Mouse (Mus musculus) limb, embryonic 14.5 days (tissue): ENCODE data around the gene Abcg1. TPM values are rescaled to one million over a fixed set of nuclear protein-coding genes. Genes with fewer than 3 reads are reported as not detected.

Experiments
- ATAC-seq: fragments of 200-750 bp; cut with Nextera tagmentation; 2 replicates; pipeline ENCODE4 v1.8.0; 2017; ENCODE audit warnings: low read depth, moderate number of reproducible peaks, moderate TSS enrichment; ENCODE audit not compliant: low FRiP score
- DNase-seq: peaks from one replicate; pipeline ENCODE4 v3.0.0-alpha.2; 2015; ENCODE audit warnings: low spot score
- H3K27ac ChIP-seq: fragments of 300-500 bp; sonication (generic); replicated peaks from 2 replicates; pipeline ENCODE4 v1.5.1; 2014; ENCODE audit warnings: low read depth, mild to moderate bottlenecking, low read length, moderate library complexity, mixed read lengths
- H3K27me3 ChIP-seq: fragments of 300-500 bp; sonication (generic); 2 replicates; pipeline ENCODE4 v1.6.1; 2014; ENCODE audit warnings: low read length, mixed read lengths; ENCODE audit not compliant: control insufficient read depth, insufficient read depth
- H3K36me3 ChIP-seq: fragments of 300-500 bp; sonication (generic); 2 replicates; pipeline ENCODE4 v1.6.1; 2014; ENCODE audit warnings: mild to moderate bottlenecking, low read length, moderate library complexity, mixed read lengths; ENCODE audit not compliant: control insufficient read depth, insufficient read depth
- H3K4me1 ChIP-seq: fragments of 300-500 bp; sonication (generic); 2 replicates; pipeline ENCODE4 v1.6.1; 2014; ENCODE audit warnings: antibody characterized with exemption, low read length, mixed read lengths; ENCODE audit not compliant: control insufficient read depth, insufficient read depth
- H3K4me2 ChIP-seq: fragments of 300-500 bp; sonication (generic); replicated peaks from 2 replicates; pipeline ENCODE4 v1.6.1; 2014; ENCODE audit warnings: low read depth, mild to moderate bottlenecking, low read length, moderate library complexity; ENCODE audit not compliant: severe bottlenecking
- H3K4me3 ChIP-seq: fragments of 300-500 bp; sonication (generic); replicated peaks from 2 replicates; pipeline ENCODE4 v1.5.1; 2014; ENCODE audit warnings: low read length
- H3K9ac ChIP-seq: fragments of 300-500 bp; sonication (generic); 2 replicates; pipeline ENCODE4 v1.6.1; 2014; ENCODE audit warnings: mild to moderate bottlenecking, low read depth, low read length, moderate library complexity; ENCODE audit not compliant: severe bottlenecking
- H3K9me3 ChIP-seq: fragments of 300-500 bp; sonication (generic); 2 replicates; pipeline ENCODE4 v1.6.1; 2016; ENCODE audit warnings: low read length; ENCODE audit not compliant: control insufficient read depth
- POLR2A ChIP-seq: fragments of 200-500 bp; IDR thresholded peaks from 2 replicates; pipeline ENCODE4 v1.8.0; 2012; ENCODE audit warnings: inconsistent platforms, mild to moderate bottlenecking, moderate library complexity, borderline replicate concordance; ENCODE audit not compliant: insufficient read depth, insufficient read length; ENCODE audit errors: extremely low read depth
- WGBS: fragments of 180-500 bp; shearing (Covaris S2); extraction: QIAGEN DNeasy Blood & Tissue Kit; methylation state at CpG from one replicate; pipeline ENCODE4 v1.1.7; 2014; 5-methylcytosine and 5-hydroxymethylcytosine counted together
- polyA plus RNA-seq, 2 experiments: library from polyadenylated mRNA; depleted of rRNA in 1 of 2; stranded (reverse) in 1 of 2; unstranded in 1 of 2; fragments of >200 nt; fragmentation: Nextera tagmentation in 1 of 2; extraction: Ambion mirVana in 1 of 2; gene quantifications; 2 replicates each; pipeline versions ENCODE4 v1.2.1 to v1.2.3; 2012 to 2014

The Abcg1 gene
- polyA plus RNA-seq, 2 experiments, result 3.4 to 6.8 TPM

DNA sequence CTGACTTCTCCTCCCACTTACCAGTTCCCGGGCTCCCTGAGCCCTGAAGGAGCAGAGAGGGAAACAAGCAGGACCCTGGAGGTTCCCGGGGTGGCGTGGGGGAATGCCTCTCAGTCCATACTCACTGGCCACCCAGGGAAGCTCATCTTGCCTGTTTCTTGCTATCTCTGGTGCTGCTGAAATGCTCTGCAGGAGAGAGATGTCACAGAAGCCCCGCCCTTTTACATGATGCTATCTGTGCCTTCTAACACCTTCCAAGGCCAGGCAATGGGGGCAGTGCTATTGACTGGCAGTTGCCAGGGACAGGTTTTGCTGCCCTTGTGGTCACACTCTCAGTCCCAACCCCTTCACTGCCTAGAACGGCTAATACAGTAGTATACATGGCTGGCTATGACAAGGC lies 41.3 kb downstream of the Abcg1 start:
- Histone ChIP-seq H3K4me3 (no peak overlapping the region), H3K9ac (no peak overlapping the region), H3K9me3 (no peaks in the 10 kb centered on the region), H3K27me3 (no peaks in the 10 kb centered on the region), H3K36me3 (no peaks in the 10 kb centered on the region), H3K4me1 (no peaks in the 10 kb centered on the region), H3K4me2 (no peak overlapping the region), H3K27ac (no peak overlapping the region)
- 73% methylated on average over 5 of the region's 5 CpGs for WGBS
- ATAC-seq, result no peak
- no peak for TF ChIP-seq POLR2A
- DNase-seq, result no peak

DNA sequence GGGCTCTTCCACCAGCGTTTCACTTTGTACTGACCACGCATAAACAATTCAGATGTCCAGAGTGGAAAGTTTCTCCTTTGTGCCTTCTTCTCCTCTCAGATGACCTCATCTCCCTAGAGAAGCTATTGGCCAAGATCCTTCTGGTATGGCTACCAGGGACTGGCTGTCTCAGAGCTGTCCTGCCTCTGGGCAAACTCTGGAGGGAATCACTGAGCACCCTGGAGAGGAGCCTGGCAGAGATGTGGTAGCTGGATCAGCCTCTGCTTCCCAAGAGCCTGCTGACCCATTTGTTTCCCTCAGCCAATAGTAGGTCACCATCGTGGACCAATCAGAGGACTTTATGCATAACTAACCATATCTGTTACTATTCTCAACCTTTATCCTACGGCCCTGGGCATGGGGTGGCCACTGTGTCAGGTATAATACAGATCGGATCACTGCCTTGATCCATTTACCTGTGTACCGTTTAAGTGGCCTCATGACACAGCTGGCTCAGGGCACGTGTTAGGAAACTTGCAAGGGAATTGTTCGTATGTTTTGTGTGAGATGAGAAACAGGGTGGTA lies 45.6 kb downstream of the Abcg1 start:
- Histone ChIP-seq H3K27me3 (no peaks in the 10 kb centered on the region), H3K4me2 (no peak overlapping the region), H3K9me3 (no peaks in the 10 kb centered on the region), H3K4me1 (no peaks in the 10 kb centered on the region), H3K4me3 (no peak overlapping the region), H3K27ac (no peak overlapping the region), H3K9ac (no peak overlapping the region), H3K36me3 (no peaks in the 10 kb centered on the region)
- 87% methylated on average over 8 of the region's 8 CpGs for WGBS
- TF ChIP-seq POLR2A, result no peak
- ATAC-seq, result no peak
- DNase-seq, result no peak

DNA sequence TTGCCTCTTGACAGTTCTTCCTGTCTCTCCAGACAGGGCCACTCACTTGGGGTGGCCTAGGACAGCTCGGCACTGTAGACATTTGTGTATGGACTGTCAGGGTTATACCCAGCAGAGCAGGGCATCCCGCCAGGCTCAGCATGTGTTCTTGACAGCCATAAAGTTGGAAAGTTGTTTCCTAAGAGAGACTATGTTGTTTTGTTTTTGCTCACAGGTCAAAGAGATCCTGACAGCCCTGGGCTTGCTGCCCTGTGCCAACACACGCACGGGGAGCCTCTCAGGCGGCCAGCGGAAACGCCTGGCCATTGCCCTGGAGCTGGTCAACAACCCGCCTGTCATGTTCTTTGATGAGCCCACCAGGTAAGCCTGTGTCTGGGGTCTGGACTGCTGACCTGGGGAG lies 46.3 kb downstream of the Abcg1 start:
- Histone ChIP-seq H3K36me3 (no peaks in the 10 kb centered on the region), H3K27ac (no peak overlapping the region), H3K9ac (no peak overlapping the region), H3K4me3 (no peak overlapping the region), H3K4me2 (no peak overlapping the region), H3K9me3 (no peaks in the 10 kb centered on the region), H3K27me3 (no peaks in the 10 kb centered on the region), H3K4me1 (no peaks in the 10 kb centered on the region)
- no peak for TF ChIP-seq POLR2A
- no peak for DNase-seq
- whole genome bisulfite sequencing, result 75% methylated on average over 8 of the region's 8 CpGs
- ATAC-seq, result no peak

DNA sequence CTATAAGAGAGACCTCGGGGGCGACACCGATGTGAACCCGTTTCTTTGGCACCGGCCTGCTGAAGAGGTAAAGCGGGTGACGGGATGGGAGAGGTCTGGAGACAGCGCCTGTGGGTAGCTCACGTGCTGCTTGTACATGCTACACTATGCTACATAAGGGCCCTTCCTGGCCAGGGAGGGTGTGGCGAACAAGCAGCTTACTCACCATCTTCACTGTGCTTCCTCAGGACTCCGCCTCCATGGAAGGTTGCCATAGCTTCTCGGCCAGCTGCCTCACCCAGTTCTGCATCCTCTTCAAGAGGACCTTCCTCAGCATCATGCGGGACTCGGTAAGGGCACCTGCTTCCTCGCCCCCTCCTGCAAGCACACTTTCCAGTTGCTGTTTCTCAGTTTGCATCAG lies 50.9 kb downstream of the Abcg1 start:
- no peak for TF ChIP-seq POLR2A
- no peak for DNase-seq

DNA sequence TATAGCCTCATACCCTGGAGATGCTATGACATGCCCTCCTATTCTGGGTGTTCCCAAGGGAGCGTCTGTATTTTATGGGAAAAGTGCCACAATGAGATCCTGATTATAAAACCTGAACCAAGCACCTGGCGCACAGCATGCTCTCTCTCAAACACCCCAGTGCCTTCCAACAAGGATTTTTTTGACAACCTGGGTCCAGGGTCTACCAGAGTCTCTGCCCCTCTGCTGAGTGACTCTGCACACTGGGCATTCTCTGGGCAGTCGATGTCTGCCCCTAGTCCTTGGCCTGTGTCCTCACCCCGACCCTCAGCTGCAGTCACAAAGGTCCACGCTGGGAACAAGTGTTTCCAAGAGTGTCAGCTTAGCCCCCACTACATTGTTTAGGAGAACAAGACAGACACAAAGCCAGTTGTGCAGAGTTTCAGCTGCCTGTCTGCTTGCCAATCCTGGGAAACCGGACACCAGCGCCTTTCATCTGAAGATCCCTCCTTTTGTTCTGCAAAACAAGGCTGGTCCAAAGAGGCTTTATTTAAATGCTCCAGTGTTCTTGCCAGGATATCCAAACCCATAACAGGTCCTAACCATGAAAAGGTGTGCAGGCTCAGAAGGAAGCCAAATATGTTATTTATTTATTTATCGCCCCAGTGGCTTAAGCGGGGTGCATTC lies 55.8 kb downstream of the Abcg1 start:
- H3K9ac ChIP-seq, result no peak overlapping the region
- H3K4me2 ChIP-seq, result no peak overlapping the region
- DNase-seq (peak; percentile 32), ATAC-seq (peak; percentile 42; the same call in 1 of the 2 replicates)
- no peak for TF ChIP-seq POLR2A
- H3K36me3 ChIP-seq, result no peaks in the 10 kb centered on the region
- H3K9me3 ChIP-seq, result no peaks in the 10 kb centered on the region
- H3K4me1 ChIP-seq, result no peaks in the 10 kb centered on the region
- H3K4me3 ChIP-seq, result no peak overlapping the region
- no peaks in the 10 kb centered on the region for H3K27me3 ChIP-seq
- 55% methylated on average over 9 of the region's 9 CpGs for WGBS
- H3K27ac ChIP-seq, result no peak overlapping the region

More for the DNA sequence above, 50.9 kb downstream of the Abcg1 start:
- Histone ChIP-seq H3K4me1 (no peaks in the 10 kb centered on the region), H3K27me3 (no peaks in the 10 kb centered on the region), H3K9ac (no peak overlapping the region), H3K4me2 (no peak overlapping the region), H3K9me3 (no peaks in the 10 kb centered on the region), H3K36me3 (no peaks in the 10 kb centered on the region), H3K4me3 (no peak overlapping the region), H3K27ac (no peak overlapping the region)
- WGBS, result 91% methylated on average over 15 of the region's 15 CpGs
- no peak for ATAC-seq

DNA sequence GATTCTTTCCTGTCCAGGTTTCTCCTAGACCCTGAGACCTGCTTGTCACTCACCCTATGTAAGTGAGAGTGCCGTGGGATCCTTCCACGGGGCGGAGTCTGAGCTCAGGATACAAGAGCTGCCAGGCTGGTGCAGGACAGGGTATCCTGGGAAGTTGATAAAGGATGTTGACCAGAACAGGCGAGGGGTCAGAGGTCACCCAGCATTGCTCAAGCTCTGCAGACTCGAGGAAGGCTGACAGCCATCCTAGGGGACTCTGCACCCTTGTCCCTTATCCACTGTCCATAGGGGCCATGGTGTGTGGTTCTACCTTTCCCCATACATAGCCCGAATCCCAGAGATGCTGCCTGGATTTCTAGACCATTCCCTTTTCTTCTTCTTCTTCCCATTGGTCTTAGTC lies 58.6 kb downstream of the Abcg1 start:
- Histone ChIP-seq H3K9ac (no peak overlapping the region), H3K36me3 (no peaks in the 10 kb centered on the region), H3K27ac (no peak overlapping the region), H3K9me3 (no peaks in the 10 kb centered on the region), H3K27me3 (no peaks in the 10 kb centered on the region), H3K4me3 (no peak overlapping the region), H3K4me2 (no peak overlapping the region), H3K4me1 (no peaks in the 10 kb centered on the region)
- ATAC-seq (no peak), DNase-seq (no peak)
- TF ChIP-seq POLR2A, result no peak
- 64% methylated on average over 6 of the region's 6 CpGs for WGBS
